Mouse (Mus musculus) CH12.LX (cell line): Measurements from ENCODE around the gene Ehd1.

Source experiments
- CTCF ChIP-seq, 2 experiments: IDR thresholded peaks in 1 of 2; conservative IDR thresholded peaks in 1 of 2; 2 replicates each; pipeline ENCODE4 v1.5.1; 2011 to 2012; ENCODE audit warnings: low read depth in 2 of 2, low read length in 2 of 2, improper control_type of control experiment in 1 of 2, inconsistent platforms in 1 of 2, mild to moderate bottlenecking in 1 of 2, moderate library complexity in 1 of 2
- E2F4 ChIP-seq: IDR thresholded peaks from 2 replicates; pipeline ENCODE4 v1.6.1; 2011; ENCODE audit warnings: low read depth, low read length, improper control_type of control experiment; ENCODE audit not compliant: insufficient replicate concordance
- EP300 ChIP-seq: IDR thresholded peaks from 2 replicates; pipeline ENCODE4 v1.6.1; 2011; ENCODE audit warnings: low read length, improper control_type of control experiment
- HCFC1 ChIP-seq: IDR thresholded peaks from 2 replicates; pipeline ENCODE4 v1.6.1; 2012; ENCODE audit warnings: low read depth, mild to moderate bottlenecking, inconsistent platforms, low read length, improper control_type of control experiment
- JUN ChIP-seq: IDR thresholded peaks from 2 replicates; pipeline ENCODE4 v1.6.1; 2011; ENCODE audit warnings: low read depth, mild to moderate bottlenecking, low read length, improper control_type of control experiment, moderate library complexity; ENCODE audit not compliant: insufficient read depth
- JUND ChIP-seq: conservative IDR thresholded peaks from 2 replicates; pipeline ENCODE4 v1.6.1; 2011; ENCODE audit warnings: low read depth, low read length, improper control_type of control experiment
- MAX ChIP-seq: IDR thresholded peaks from 2 replicates; pipeline ENCODE4 v1.6.1; 2011; ENCODE audit warnings: low read length, improper control_type of control experiment
- MXI1 ChIP-seq: IDR thresholded peaks from 2 replicates; pipeline ENCODE4 v1.6.1; 2011; ENCODE audit warnings: mild to moderate bottlenecking, low read depth, low read length, improper control_type of control experiment
- POLR2A ChIP-seq: IDR thresholded peaks from 2 replicates; pipeline ENCODE4 v1.6.1; 2011; ENCODE audit warnings: low read depth, mild to moderate bottlenecking, improper control_type of control experiment, low read length
- RAD21 ChIP-seq: IDR thresholded peaks from 2 replicates; pipeline ENCODE4 v1.6.1; 2011; ENCODE audit warnings: low read depth, mild to moderate bottlenecking, low read length, improper control_type of control experiment, moderate library complexity
- ZMIZ1 ChIP-seq: IDR thresholded peaks from 2 replicates; pipeline ENCODE4 v1.6.1; 2012; ENCODE audit warnings: low read depth, mild to moderate bottlenecking, inconsistent platforms, low read length, improper control_type of control experiment

- TF ChIP-seq EP300 (no peak), POLR2A (no peak), MXI1 (no peak), CTCF (conservative IDR thresholded peaks at IDR 0.05 in 1 of 2, IDR thresholded peaks at IDR 0.05 in 1 of 2; ENCODE audit: low read depth in 2 of 2, low read length in 2 of 2) (no peak), HCFC1 (no peak), MAX (no peak), RAD21 (no peak), E2F4 (no peak), JUND (no peak), ZMIZ1 (no peak), JUN (no peak)
Observed at GRCm38 (mm10) chr19:6245806-6246205, 30.7 kb upstream of the Ehd1 start.
